Mouse (Mus musculus) midbrain, embryonic 13.5 days (tissue): ENCODE results near the gene Olfr458. TPM values are rescaled to one million over a fixed set of nuclear protein-coding genes. Genes with fewer than 3 reads are reported as not detected.

ENCODE experiments used
- ATAC-seq: fragments of 200-750 bp; cut with Nextera tagmentation; 2 replicates; pipeline ENCODE4 v1.8.0; 2017; ENCODE audit warnings: mild to moderate bottlenecking, moderate TSS enrichment, moderate library complexity
- H3K27ac ChIP-seq: fragments of 300-500 bp; sonication (generic); 2 replicates; pipeline ENCODE4 v1.5.1; 2015; ENCODE audit warnings: inconsistent platforms, mild to moderate bottlenecking, moderate library complexity
- H3K27me3 ChIP-seq: fragments of 300-500 bp; sonication (generic); 2 replicates; pipeline ENCODE4 v1.6.1; 2015; ENCODE audit warnings: mild to moderate bottlenecking, inconsistent platforms
- H3K36me3 ChIP-seq: fragments of 300-500 bp; sonication (generic); 2 replicates; pipeline ENCODE4 v1.6.1; 2015; ENCODE audit warnings: mild to moderate bottlenecking, inconsistent platforms
- H3K4me1 ChIP-seq: fragments of 300-500 bp; sonication (generic); replicated peaks from 2 replicates; pipeline ENCODE4 v1.6.1; 2015; ENCODE audit warnings: inconsistent platforms
- H3K4me2 ChIP-seq: fragments of 300-500 bp; sonication (generic); replicated peaks from 2 replicates; pipeline ENCODE4 v1.6.1; 2015; ENCODE audit warnings: moderate library complexity, mild to moderate bottlenecking, inconsistent platforms
- H3K4me3 ChIP-seq: fragments of 300-500 bp; sonication (generic); replicated peaks from 2 replicates; pipeline ENCODE4 v1.5.1; 2015; ENCODE audit warnings: mild to moderate bottlenecking, inconsistent platforms
- H3K9ac ChIP-seq: fragments of 300-500 bp; sonication (generic); replicated peaks from 2 replicates; pipeline ENCODE4 v1.6.1; 2015; ENCODE audit warnings: mild to moderate bottlenecking, inconsistent platforms
- H3K9me3 ChIP-seq: fragments of 300-500 bp; sonication (generic); 2 replicates; pipeline ENCODE4 v1.6.1; 2016; ENCODE audit warnings: mild to moderate bottlenecking, inconsistent platforms
- WGBS: fragments of 180-500 bp; shearing (Covaris S2); methylation state at CpG from one replicate; pipeline ENCODE4 v1.1.7; 2015; 5-methylcytosine and 5-hydroxymethylcytosine counted together
- polyA plus RNA-seq: library from polyadenylated mRNA; unstranded; fragments of >200 nt; fragmentation: Nextera tagmentation; extraction: Ambion mirVana; gene quantifications from 2 replicates; pipeline ENCODE4 v1.2.1, GENCODE M21; 2015

The Olfr458 gene
- polyA plus RNA-seq, 1 experiment from 2014 or later: not detected

- H3K9ac ChIP-seq: no peak overlapping the region
These were observed 29.5 kb downstream of the Olfr458 start for GRCm38 (mm10) chr6:42435490-42435889.

DNA sequence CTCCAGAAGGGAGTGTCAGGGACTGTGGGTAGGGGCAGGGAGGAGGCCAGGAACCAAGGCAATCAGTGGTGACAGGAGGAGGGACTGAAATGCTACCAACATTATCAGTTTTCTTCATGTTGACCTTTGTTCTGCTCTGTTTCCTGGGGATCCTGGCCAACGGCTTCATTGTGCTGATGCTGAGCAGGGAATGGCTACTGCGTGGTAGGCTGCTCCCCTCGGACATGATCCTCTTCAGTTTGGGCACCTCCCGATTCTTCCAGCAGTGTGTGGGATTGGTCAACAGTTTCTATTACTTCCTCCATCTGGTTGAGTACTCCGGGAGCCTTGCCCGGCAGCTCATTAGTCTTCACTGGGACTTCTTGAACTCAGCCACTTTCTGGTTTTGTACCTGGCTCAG, 30.6 kb downstream of the Olfr458 start, which contains the start of gene Tas2r126:
Tas2r126 (plus strand) TSS at position 90 of the 400 bp plus-strand sequence.
- Histone ChIP-seq H3K4me3 (no peak within 1 kb of the TSS), H3K36me3 (no peaks in the 10 kb centered on the region), H3K27ac (no peak within 1 kb of the TSS), H3K9me3 (no peaks in the 10 kb centered on the region), H3K4me2 (no peak within 1 kb of the TSS), H3K27me3 (no peaks in the 10 kb centered on the region), H3K4me1 (no peaks in the 10 kb centered on the region), H3K9ac (no peak within 1 kb of the TSS)
- ATAC-seq: no peak
- WGBS: 91% methylated on average over 6 of the region's 6 CpGs

More at GRCm38 (mm10) chr6:42435490-42435889, 29.5 kb downstream of the Olfr458 start:
- no peak for ATAC-seq
- Histone ChIP-seq H3K36me3 (no peaks in the 10 kb centered on the region), H3K27ac (no peak overlapping the region), H3K4me2 (no peak overlapping the region), H3K4me3 (no peak overlapping the region), H3K9me3 (no peaks in the 10 kb centered on the region), H3K27me3 (no peaks in the 10 kb centered on the region), H3K4me1 (no peaks in the 10 kb centered on the region)
- WGBS: 77% methylated on average over 2 of the region's 2 CpGs

- no peak overlapping the region for H3K9ac ChIP-seq
- no peak for ATAC-seq
- no peaks in the 10 kb centered on the region for H3K36me3 ChIP-seq
- no peak overlapping the region for H3K4me3 ChIP-seq
- H3K4me1 ChIP-seq: no peaks in the 10 kb centered on the region
- WGBS: 74% methylated on average over 2 of the region's 2 CpGs
- H3K27ac ChIP-seq: no peak overlapping the region
- H3K4me2 ChIP-seq: no peak overlapping the region
- H3K27me3 ChIP-seq: no peaks in the 10 kb centered on the region
- no peaks in the 10 kb centered on the region for H3K9me3 ChIP-seq
These were observed 31.4 kb downstream of the Olfr458 start for GRCm38 (mm10) chr6:42433554-42433953.

- no peak for ATAC-seq
- no peak overlapping the region for H3K4me3 ChIP-seq
- no peaks in the 10 kb centered on the region for H3K36me3 ChIP-seq
- H3K27ac ChIP-seq: no peak overlapping the region
- no peak overlapping the region for H3K4me2 ChIP-seq
- no peaks in the 10 kb centered on the region for H3K9me3 ChIP-seq
- H3K9ac ChIP-seq: no peak overlapping the region
- no peaks in the 10 kb centered on the region for H3K4me1 ChIP-seq
- H3K27me3 ChIP-seq: no peaks in the 10 kb centered on the region
- 87% methylated on average over 4 of the region's 4 CpGs for WGBS
These were observed 38.7 kb downstream of the Olfr458 start for GRCm38 (mm10) chr6:42426337-42426736.

DNA sequence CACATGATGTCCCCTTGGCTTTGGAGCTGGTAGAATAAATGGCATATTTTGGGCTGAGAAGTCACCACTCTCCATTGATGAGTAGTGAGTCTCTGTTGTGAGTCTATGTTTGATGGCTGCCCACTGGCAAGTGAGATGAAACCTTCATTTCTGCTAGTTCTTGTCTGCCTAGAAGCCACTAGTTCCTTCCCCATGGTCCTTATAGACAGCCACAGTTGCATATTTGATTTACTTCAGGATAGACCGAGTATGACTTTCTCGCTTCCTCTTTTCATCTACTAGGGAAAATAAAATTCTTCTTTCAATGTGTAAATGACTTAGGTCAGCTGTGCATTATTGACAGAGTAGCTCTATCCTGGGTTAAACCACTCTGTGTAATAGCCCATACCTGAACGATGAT, 40.5 kb downstream of the Olfr458 start:
- H3K9ac ChIP-seq: no peak overlapping the region
- no peaks in the 10 kb centered on the region for H3K36me3 ChIP-seq
- no peak for ATAC-seq
- no peaks in the 10 kb centered on the region for H3K4me1 ChIP-seq
- H3K27me3 ChIP-seq: no peaks in the 10 kb centered on the region
- H3K27ac ChIP-seq: no peak overlapping the region
- 97% methylated on average over 3 of the region's 3 CpGs for WGBS
- no peaks in the 10 kb centered on the region for H3K9me3 ChIP-seq
- H3K4me2 ChIP-seq: no peak overlapping the region
- no peak overlapping the region for H3K4me3 ChIP-seq

- no peaks in the 10 kb centered on the region for H3K36me3 ChIP-seq
- no peak overlapping the region for H3K4me2 ChIP-seq
- H3K9me3 ChIP-seq: no peaks in the 10 kb centered on the region
- H3K4me3 ChIP-seq: no peak overlapping the region
- no peak for ATAC-seq
- no peak overlapping the region for H3K27ac ChIP-seq
- WGBS: 75% methylated on average over 2 of the region's 2 CpGs
- H3K4me1 ChIP-seq: no peaks in the 10 kb centered on the region
- no peak overlapping the region for H3K9ac ChIP-seq
- no peaks in the 10 kb centered on the region for H3K27me3 ChIP-seq
These were observed 43.6 kb downstream of the Olfr458 start for GRCm38 (mm10) chr6:42421439-42421838.

DNA sequence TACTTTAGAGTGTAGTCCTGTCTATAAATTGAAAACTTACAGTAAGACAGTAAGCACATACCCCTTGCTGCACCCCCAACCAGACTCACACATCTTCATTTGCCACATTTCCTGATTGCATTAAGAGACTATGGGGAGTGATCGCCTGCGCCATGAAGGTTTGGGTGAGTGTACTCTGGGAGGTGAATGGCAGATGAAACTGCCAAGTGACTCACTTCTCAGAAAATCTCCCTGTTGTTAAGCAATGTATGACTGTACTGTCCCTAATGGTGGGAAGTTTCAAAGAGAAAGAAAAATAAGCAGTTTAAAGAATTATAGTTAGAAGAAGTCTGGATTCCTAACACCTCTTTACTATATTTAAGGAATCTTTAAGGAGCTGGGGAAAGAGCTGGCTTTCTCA, 45.6 kb downstream of the Olfr458 start:
- 96% methylated on average over 2 of the region's 2 CpGs for WGBS
- no peaks in the 10 kb centered on the region for H3K36me3 ChIP-seq

More for the DNA sequence above, 45.6 kb downstream of the Olfr458 start:
- Histone ChIP-seq H3K9me3 (no peaks in the 10 kb centered on the region), H3K27me3 (no peaks in the 10 kb centered on the region), H3K9ac (no peak overlapping the region), H3K27ac (no peak overlapping the region), H3K4me3 (no peak overlapping the region), H3K4me1 (no peaks in the 10 kb centered on the region), H3K4me2 (no peak overlapping the region)
- no peak for ATAC-seq

Other genes with a start within 250 kb of the Olfr458 start
- not detected in 2 replicates for gene Tas2r144, start 249.9 kb downstream of the Olfr458 start, polyA plus RNA-seq
- 9.1 and 10.8 TPM in 2 replicates for gene Gstk1, start 219.3 kb downstream of the Olfr458 start, polyA plus RNA-seq
- 0.18 TPM in 1 of 2 replicates, not detected in the other for gene Tmem139, start 203.2 kb downstream of the Olfr458 start, polyA plus RNA-seq
- 57.3 and 57.6 TPM in 2 replicates for gene Casp2, start 200.2 kb downstream of the Olfr458 start, polyA plus RNA-seq
- 1.9 TPM in 2 replicates for gene Clcn1, start 178.5 kb downstream of the Olfr458 start, polyA plus RNA-seq
- gene Fam131b, start 140.6 kb downstream of the Olfr458 start, polyA plus RNA-seq: 5.4 and 5.7 TPM in 2 replicates
- 43.2 and 46.2 TPM in 2 replicates for gene Zyx, start 115.6 kb downstream of the Olfr458 start, polyA plus RNA-seq
- 0.24 TPM in 2 replicates for gene Epha1, start 91.9 kb downstream of the Olfr458 start, polyA plus RNA-seq
- not detected in 2 replicates for gene Tas2r143, start 65.0 kb downstream of the Olfr458 start, polyA plus RNA-seq
- gene Tas2r135, start 59.8 kb downstream of the Olfr458 start, polyA plus RNA-seq: not detected in 2 replicates
- not detected in 2 replicates for gene Tas2r126, start 30.7 kb downstream of the Olfr458 start, polyA plus RNA-seq
- gene Olfr457, start 11.1 kb upstream of the Olfr458 start, polyA plus RNA-seq: not detected in 2 replicates
- not detected in 2 replicates for gene Olfr456, start 22.0 kb upstream of the Olfr458 start, polyA plus RNA-seq
- not detected in 2 replicates for gene Olfr455, start 82.4 kb upstream of the Olfr458 start, polyA plus RNA-seq
- gene Tcaf3, start 132.5 kb upstream of the Olfr458 start, polyA plus RNA-seq: not detected in 2 replicates
- gene Tcaf2, start 180.1 kb upstream of the Olfr458 start, polyA plus RNA-seq: 1.9 and 2.3 TPM in 2 replicates
- gene Tcaf1, start 244.9 kb upstream of the Olfr458 start, polyA plus RNA-seq: 246 and 247 TPM in 2 replicates